Mouse (Mus musculus) heart, embryonic 16.5 days (tissue): ENCODE measurements around the gene Bglap3. TPM values are rescaled to one million over a fixed set of nuclear protein-coding genes. Genes with fewer than 3 reads are reported as not detected.

ENCODE experiments used
- ATAC-seq: fragments of 200-750 bp; cut with Nextera tagmentation; replicated peaks from 2 replicates; pipeline ENCODE4 v1.8.0; 2017; ENCODE audit warnings: moderate number of reproducible peaks; ENCODE audit not compliant: insufficient read depth, low FRiP score; ENCODE audit errors: extremely low read depth
- H3K27ac ChIP-seq: fragments of 300-500 bp; sonication (generic); 2 replicates; pipeline ENCODE4 v1.5.1; 2014; ENCODE audit warnings: mild to moderate bottlenecking, low read length, control low read depth, moderate library complexity
- H3K27me3 ChIP-seq: fragments of 300-500 bp; sonication (generic); 2 replicates; pipeline ENCODE4 v1.6.1; 2014; ENCODE audit warnings: low read length, mixed read lengths; ENCODE audit not compliant: control insufficient read depth, insufficient read depth
- H3K36me3 ChIP-seq: fragments of 300-500 bp; sonication (generic); 2 replicates; pipeline ENCODE4 v1.6.1; 2014; ENCODE audit not compliant: control insufficient read depth, insufficient read depth
- H3K4me1 ChIP-seq: fragments of 300-500 bp; sonication (generic); 2 replicates; pipeline ENCODE4 v1.6.1; 2014; ENCODE audit warnings: low read length, mixed read lengths; ENCODE audit not compliant: control insufficient read depth, insufficient read depth
- H3K4me2 ChIP-seq: fragments of 300-500 bp; sonication (generic); 2 replicates; pipeline ENCODE4 v1.6.1; 2014; ENCODE audit warnings: low read depth, mild to moderate bottlenecking, control low read depth, low read length
- H3K4me3 ChIP-seq: fragments of 300-500 bp; sonication (generic); 2 replicates; pipeline ENCODE4 v1.5.1; 2014; ENCODE audit warnings: mild to moderate bottlenecking, control low read depth, low read length
- H3K9ac ChIP-seq: fragments of 300-500 bp; sonication (generic); 2 replicates; pipeline ENCODE4 v1.6.1; 2014; ENCODE audit warnings: low read length, control low read depth
- H3K9me3 ChIP-seq: fragments of 300-500 bp; sonication (generic); replicated peaks from 2 replicates; pipeline ENCODE4 v1.6.1; 2016; ENCODE audit warnings: low read length; ENCODE audit not compliant: control insufficient read depth
- WGBS: fragments of 180-500 bp; shearing (Covaris S2); extraction: QIAGEN DNeasy Blood & Tissue Kit; methylation state at CpG from one replicate; pipeline ENCODE4 v1.1.7; 2014; 5-methylcytosine and 5-hydroxymethylcytosine counted together
- polyA plus RNA-seq: library from polyadenylated mRNA; unstranded; fragments of >200 nt; fragmentation: Nextera tagmentation; extraction: Ambion mirVana; gene quantifications from 2 replicates; pipeline ENCODE4 v1.2.1, GENCODE M21; 2015

The Bglap3 gene
- polyA plus RNA-seq, 1 experiment from 2014 or later = 0.21 TPM

GRCm38 (mm10) chr3:88352907-88353306 is 19.6 kb downstream of the Bglap3 start:
- no peak overlapping the region for H3K4me3 ChIP-seq
- 85% methylated on average over 9 of the region's 9 CpGs for whole genome bisulfite sequencing
- no peaks in the 10 kb centered on the region for H3K4me1 ChIP-seq
- no peak overlapping the region for H3K4me2 ChIP-seq
- H3K27ac ChIP-seq = no peak overlapping the region
- H3K36me3 ChIP-seq = peaks cover 86% of the 10 kb centered on the region
- H3K27me3 ChIP-seq = no peaks in the 10 kb centered on the region
- H3K9me3 ChIP-seq = no peaks in the 10 kb centered on the region
- no peak for ATAC-seq
- no peak overlapping the region for H3K9ac ChIP-seq

- no peak for ATAC-seq
- Histone ChIP-seq H3K9me3 (no peaks in the 10 kb centered on the region), H3K4me2 (no peak overlapping the region), H3K36me3 (peaks cover 84% of the 10 kb centered on the region), H3K4me1 (no peaks in the 10 kb centered on the region), H3K4me3 (no peak overlapping the region), H3K27ac (no peak overlapping the region), H3K27me3 (no peaks in the 10 kb centered on the region), H3K9ac (no peak overlapping the region)
- 70% methylated on average over 13 of the region's 13 CpGs for WGBS
These were observed 21.8 kb downstream of the Bglap3 start for GRCm38 (mm10) chr3:88350732-88351131.

- peaks cover 24% of the 10 kb centered on the region for H3K36me3 ChIP-seq
- H3K27me3 ChIP-seq = no peaks in the 10 kb centered on the region
- H3K27ac ChIP-seq = no peak overlapping the region
- H3K4me2 ChIP-seq = no peak overlapping the region
- ATAC-seq = no peak
- peak overlapping the region; percentile 0; the same call in 1 of the 2 replicates for H3K9ac ChIP-seq
- H3K9me3 ChIP-seq = no peaks in the 10 kb centered on the region
- H3K4me1 ChIP-seq = peaks cover 23% of the 10 kb centered on the region
- 55% methylated on average over 3 of the region's 3 CpGs for WGBS
- H3K4me3 ChIP-seq = no peak overlapping the region
These were observed 33.5 kb downstream of the Bglap3 start for GRCm38 (mm10) chr3:88339006-88339405.

GRCm38 (mm10) chr3:88338316-88338715 is 34.2 kb downstream of the Bglap3 start:
- 84% methylated on average over 7 of the region's 7 CpGs for WGBS
- ATAC-seq = no peak
- H3K4me2 ChIP-seq = no peak overlapping the region

GRCm38 (mm10) chr3:88337367-88338020 is 35.0 kb downstream of the Bglap3 start:
- Histone ChIP-seq H3K36me3 (peaks cover 9% of the 10 kb centered on the region), H3K4me3 (peak overlapping the region; percentile 87), H3K4me2 (peak overlapping the region; percentile 61), H3K27me3 (no peaks in the 10 kb centered on the region), H3K9ac (peak overlapping the region; percentile 60), H3K9me3 (no peaks in the 10 kb centered on the region), H3K27ac (peak overlapping the region; percentile 96), H3K4me1 (peaks cover 23% of the 10 kb centered on the region)
- 45% methylated on average over 11 of the region's 11 CpGs for WGBS
- ATAC-seq = no peak

More at GRCm38 (mm10) chr3:88338316-88338715, 34.2 kb downstream of the Bglap3 start:
- Histone ChIP-seq H3K27me3 (no peaks in the 10 kb centered on the region), H3K36me3 (peaks cover 17% of the 10 kb centered on the region), H3K9me3 (no peaks in the 10 kb centered on the region), H3K4me1 (peaks cover 23% of the 10 kb centered on the region), H3K4me3 (no peak overlapping the region), H3K9ac (no peak overlapping the region), H3K27ac (no peak overlapping the region)

- H3K4me2 ChIP-seq = peak within 1 kb of the TSS; percentile 65
- under 1% methylated on average over 52 of the region's 66 CpGs for WGBS
- ATAC-seq = peak; percentile 91
- H3K9me3 ChIP-seq = no peaks in the 10 kb centered on the region
- H3K27ac ChIP-seq = peak within 1 kb of the TSS; percentile 96
- peaks cover 23% of the 10 kb centered on the region for H3K4me1 ChIP-seq
- H3K27me3 ChIP-seq = no peaks in the 10 kb centered on the region
- peak within 1 kb of the TSS; percentile 87 for H3K4me3 ChIP-seq
- H3K36me3 ChIP-seq = no peaks in the 10 kb centered on the region; the same call in 1 of the 2 replicates
- H3K9ac ChIP-seq = peak within 1 kb of the TSS; percentile 98
These were observed 36.2 kb downstream of the Bglap3 start, which contains the start of the genes Tmem79 and Smg5 for GRCm38 (mm10) chr3:88336058-88337013. Gene Tmem79 (minus strand): TSS chr3:88336148. Gene Smg5 (plus strand): TSS chr3:88336260.

GRCm38 (mm10) chr3:88335436-88336053 is 37.0 kb downstream of the Bglap3 start:
- Histone ChIP-seq H3K27ac (peak overlapping the region; percentile 96), H3K27me3 (no peaks in the 10 kb centered on the region), H3K36me3 (no peaks in the 10 kb centered on the region), H3K4me1 (peaks cover 23% of the 10 kb centered on the region), H3K4me2 (peak overlapping the region; percentile 65), H3K9ac (peak overlapping the region; percentile 84), H3K4me3 (peak overlapping the region; percentile 87), H3K9me3 (no peaks in the 10 kb centered on the region)
- peak; percentile 47 for ATAC-seq
- under 1% methylated on average over 27 of the region's 27 CpGs for WGBS

GRCm38 (mm10) chr3:88334902-88335435 is 37.6 kb downstream of the Bglap3 start:
- peaks cover 23% of the 10 kb centered on the region for H3K4me1 ChIP-seq
- H3K9ac ChIP-seq = peak overlapping the region; percentile 84
- H3K27me3 ChIP-seq = no peaks in the 10 kb centered on the region
- 39% methylated on average over 3 of the region's 3 CpGs for WGBS
- peak overlapping the region; percentile 87 for H3K4me3 ChIP-seq
- no peaks in the 10 kb centered on the region for H3K9me3 ChIP-seq
- no peak for ATAC-seq
- H3K36me3 ChIP-seq = no peaks in the 10 kb centered on the region
- peak overlapping the region; percentile 65 for H3K4me2 ChIP-seq
- peak overlapping the region; percentile 96 for H3K27ac ChIP-seq
